Comparison of ENCODE assay signal across 26 mouse cellular contexts in genomic region chr14:121986028-121986427, GRCm38 (mm10). TPM values are rescaled to one million over a fixed set of nuclear protein-coding genes. Genes with fewer than 3 reads are reported as not detected.
A peak's percentile ranks its signal among the peaks of the same experiment; 100 is the strongest.
DNase-seq lines count a peak whose midpoint lies in the region; ATAC-seq lines count a peak whose summit lies in the region.
"Had no signal": no experiment of that assay in that cellular context is flagged by ENCODE, and none has a peak within 500 bp of the region (broad histone marks: within the 10 kb centered on the region; RNA-seq: fewer than 3 reads in every experiment).

No protein-coding gene starts in this region.

- no peaks in the 10 kb centered on the region; the same call in 1 of the 2 replicates for H3K79me2 ChIP-seq in macrophage (ENCODE audit: inconsistent target)

- WGBS in kidney, embryonic 15.5 days: 81% methylated on average over 6 of the region's 6 CpGs
- WGBS in kidney, embryonic 14.5 days: 81% methylated on average over 6 of the region's 6 CpGs
- whole genome bisulfite sequencing in liver, embryonic 11.5 days: 60% methylated on average over 6 of the region's 6 CpGs
- WGBS in liver, embryonic 12.5 days (ENCODE audit: insufficient replicate concordance): 56% methylated on average over 6 of the region's 6 CpGs
- WGBS in macrophage (ENCODE audit: missing documents): 70% methylated on average over 6 of the region's 6 CpGs

- DNase-seq in liver, embryonic 11.5 days (ENCODE audit: low spot score): peak; percentile 26
- no peak for DNase-seq in liver
- DNase-seq in natural killer cell, adult 2 months (ENCODE audit: low spot score in 2 of 2): no peak
- DNase-seq: cerebellum, adult 8-10 months; gastrocnemius, postnatal 10 days; heart, adult 18-20 months; heart, postnatal 4 days; retina, postnatal 1 day; thymus, postnatal 36 days had no signal

- peaks cover 50% of the 10 kb centered on the region for H3K4me1 ChIP-seq in kidney, embryonic 15.5 days
- H3K4me1 ChIP-seq in kidney, embryonic 14.5 days (ENCODE audit: control insufficient read depth, insufficient read depth, low read length): peaks cover 5% of the 10 kb centered on the region
- peaks cover 15% of the 10 kb centered on the region for H3K4me1 ChIP-seq in liver, embryonic 11.5 days (replicated peaks; ENCODE audit: control insufficient read depth, insufficient read depth, low read length)
- peaks cover 31% of the 10 kb centered on the region for H3K4me1 ChIP-seq in liver, embryonic 12.5 days
- H3K4me1 ChIP-seq: embryonic facial prominence, embryonic 12.5 days; limb, embryonic 15.5 days had no signal

- no peak overlapping the region for H3K4me3 ChIP-seq in kidney, embryonic 15.5 days (replicated peaks)
- H3K4me3 ChIP-seq in kidney, embryonic 14.5 days (ENCODE audit: low read length): no peak overlapping the region
- no peak overlapping the region for H3K4me3 ChIP-seq in liver, embryonic 11.5 days (ENCODE audit: low read depth, low read length)
- H3K4me3 ChIP-seq in liver, embryonic 12.5 days: no peak overlapping the region
- H3K4me3 ChIP-seq in macrophage (ENCODE audit: inconsistent target): no peak overlapping the region
- H3K4me3 ChIP-seq: embryonic facial prominence, embryonic 12.5 days; limb, embryonic 15.5 days had no signal

- no peak overlapping the region for H3K4me2 ChIP-seq in kidney, embryonic 15.5 days
- H3K4me2 ChIP-seq in kidney, embryonic 14.5 days (replicated peaks; ENCODE audit: low read depth, low read length): no peak overlapping the region
- no peak overlapping the region for H3K4me2 ChIP-seq in liver, embryonic 11.5 days
- H3K4me2 ChIP-seq in liver, embryonic 12.5 days: no peak overlapping the region
- H3K4me2 ChIP-seq: embryonic facial prominence, embryonic 12.5 days; limb, embryonic 15.5 days had no signal

- no peaks in the 10 kb centered on the region for H3K36me3 ChIP-seq in kidney, embryonic 15.5 days
- H3K36me3 ChIP-seq in kidney, embryonic 14.5 days (ENCODE audit: control insufficient read depth, insufficient read depth, low read length): no peaks in the 10 kb centered on the region; the same call in 1 of the 2 replicates
- H3K36me3 ChIP-seq in liver, embryonic 11.5 days (ENCODE audit: control insufficient read depth, insufficient read depth, low read length): no peaks in the 10 kb centered on the region
- H3K36me3 ChIP-seq in liver, embryonic 12.5 days: no peaks in the 10 kb centered on the region
- H3K36me3 ChIP-seq in macrophage (ENCODE audit: inconsistent target): no peaks in the 10 kb centered on the region
- H3K36me3 ChIP-seq: embryonic facial prominence, embryonic 12.5 days; limb, embryonic 15.5 days had no signal

- no peaks in the 10 kb centered on the region for H3K9me3 ChIP-seq in kidney, embryonic 15.5 days (replicated peaks)
- no peaks in the 10 kb centered on the region for H3K9me3 ChIP-seq in kidney, embryonic 14.5 days (ENCODE audit: control insufficient read depth, low read length)
- no peaks in the 10 kb centered on the region for H3K9me3 ChIP-seq in liver, embryonic 11.5 days (ENCODE audit: control insufficient read depth, low read length)
- H3K9me3 ChIP-seq in liver, embryonic 12.5 days (replicated peaks): no peaks in the 10 kb centered on the region
- H3K9me3 ChIP-seq: embryonic facial prominence, embryonic 12.5 days; limb, embryonic 15.5 days had no signal

- ATAC-seq in kidney, embryonic 15.5 days (replicated peaks; ENCODE audit: low FRiP score): no peak
- no peak for ATAC-seq in kidney, embryonic 14.5 days (ENCODE audit: low FRiP score, low TSS enrichment)
- ATAC-seq in liver, embryonic 11.5 days (replicated peaks; ENCODE audit: low FRiP score): no peak
- no peak for ATAC-seq in liver, embryonic 12.5 days
- ATAC-seq: forebrain, embryonic 14.5 days; hindbrain, embryonic 16.5 days; intestine, embryonic 16.5 days had no signal

- H3K27me3 ChIP-seq in kidney, embryonic 15.5 days: no peaks in the 10 kb centered on the region
- no peaks in the 10 kb centered on the region for H3K27me3 ChIP-seq in kidney, embryonic 14.5 days (ENCODE audit: control insufficient read depth, insufficient read depth, low read length)
- H3K27me3 ChIP-seq in liver, embryonic 11.5 days (replicated peaks; ENCODE audit: control insufficient read depth, insufficient read depth, low read length): no peaks in the 10 kb centered on the region
- no peaks in the 10 kb centered on the region for H3K27me3 ChIP-seq in liver, embryonic 12.5 days (replicated peaks)
- H3K27me3 ChIP-seq: embryonic facial prominence, embryonic 12.5 days; limb, embryonic 15.5 days had no signal

- 0 out of 2 replicates have a peak overlapping the region, but pooled peaks have one; percentile 52 for H3K27ac ChIP-seq in kidney, embryonic 15.5 days
- no peak overlapping the region for H3K27ac ChIP-seq in kidney, embryonic 14.5 days (ENCODE audit: low read depth, low read length)
- H3K27ac ChIP-seq in liver, embryonic 11.5 days (ENCODE audit: low read depth, low read length): no peak overlapping the region
- H3K27ac ChIP-seq in liver, embryonic 12.5 days: 0 out of 2 replicates have a peak overlapping the region, but pooled peaks have one; percentile 18
- peak overlapping the region; percentile 91 for H3K27ac ChIP-seq in macrophage
- H3K27ac ChIP-seq: embryonic facial prominence, embryonic 12.5 days; limb, embryonic 15.5 days had no signal

- H3K9ac ChIP-seq in kidney, embryonic 15.5 days: no peak overlapping the region
- no peak overlapping the region for H3K9ac ChIP-seq in kidney, embryonic 14.5 days (ENCODE audit: low read depth, low read length)
- H3K9ac ChIP-seq in liver, embryonic 11.5 days (ENCODE audit: low read depth, low read length): no peak overlapping the region
- H3K9ac ChIP-seq in liver, embryonic 12.5 days: no peak overlapping the region
- H3K9ac ChIP-seq: embryonic facial prominence, embryonic 12.5 days; limb, embryonic 15.5 days had no signal

RNA-seq across cellular contexts. Expression of gene Gpr183, which starts 21.0 kb away (rescaled TPM):
- 4.1 and 4.9 TPM in 2 replicates for polyA plus RNA-seq in kidney, embryonic 15.5 days (2015; fragmentation: Nextera tagmentation; extraction: Ambion mirVana)
- 3.9 and 4.0 TPM in 2 replicates for polyA plus RNA-seq in kidney, embryonic 14.5 days (2014; fragmentation: Nextera tagmentation; extraction: Ambion mirVana)
- 3.2 and 3.9 TPM in 2 replicates for polyA plus RNA-seq in liver, embryonic 11.5 days (2014; fragmentation: Nextera tagmentation; extraction: Ambion mirVana)
- 1.8 and 2.1 TPM in 2 replicates for polyA plus RNA-seq in liver, embryonic 12.5 days (2016; fragmentation: Nextera tagmentation; extraction: Ambion mirVana)
- total RNA-seq in macrophage (2018; cell fraction: chromatin; rRNA removed): 1 to 10 TPM in 13 of 26 experiments, under 1 TPM in 10, not detected in 3; 0.39 to 6.8 (median 1.9) TPM
- total RNA-seq in macrophage (2018; cell fraction: cytosol; rRNA removed): 10 to 100 TPM in 1 of 26 experiments, 1 to 10 TPM in 19, under 1 TPM in 6; 0.40 to 10.8 (median 3.0) TPM
- 10 to 100 TPM in 1 of 26 experiments, 1 to 10 TPM in 19, under 1 TPM in 6; 0.17 to 27.4 (median 2.0) TPM for total RNA-seq in macrophage (2018; cell fraction: nucleus; rRNA removed)
- 2.6 to 26.1 TPM (median 8.0 TPM) in 3 replicates for polyA plus RNA-seq in macrophage (2018)

RNA-seq across cellular contexts. Expression of gene Timm8a2, which starts 48.4 kb away (rescaled TPM):
- polyA plus RNA-seq in kidney, embryonic 15.5 days (2015; fragmentation: Nextera tagmentation; extraction: Ambion mirVana): not detected in 2 replicates
- polyA plus RNA-seq in kidney, embryonic 14.5 days (2014; fragmentation: Nextera tagmentation; extraction: Ambion mirVana): not detected in 2 replicates
- polyA plus RNA-seq in liver, embryonic 11.5 days (2014; fragmentation: Nextera tagmentation; extraction: Ambion mirVana): not detected in 2 replicates
- not detected in 2 replicates for polyA plus RNA-seq in liver, embryonic 12.5 days (2016; fragmentation: Nextera tagmentation; extraction: Ambion mirVana)
- total RNA-seq in macrophage (2018; cell fraction: chromatin; rRNA removed): 1 to 10 TPM in 2 of 26 experiments, under 1 TPM in 1, not detected in 23; 0.75 to 1.3 (median 1.1) TPM
- total RNA-seq in macrophage (2018; cell fraction: cytosol; rRNA removed): not detected
- total RNA-seq in macrophage (2018; cell fraction: nucleus; rRNA removed): 1 to 10 TPM in 3 of 26 experiments, under 1 TPM in 5, not detected in 18; 0.61 to 2.4 (median 0.92) TPM
- polyA plus RNA-seq in macrophage (2018): not detected in 3 replicates
- total RNA-seq: adrenal gland, adult 18-20 months; adrenal gland, postnatal 4 days; common myeloid progenitor, adult 5-6 weeks; gastrocnemius, postnatal 10 days; heart, adult 18-20 months; heart, postnatal 4 days; left cerebral cortex, adult 18-20 months; left cerebral cortex, postnatal 36 days; megakaryocyte-erythroid progenitor cell, adult 5-6 weeks had no signal
- polyA plus RNA-seq: embryonic facial prominence, embryonic 12.5 days; forebrain, embryonic 14.5 days; hindbrain, embryonic 16.5 days; intestine, embryonic 16.5 days; limb, embryonic 15.5 days; midbrain, postnatal 0 days; neural tube, embryonic 11.5 days had no signal

Comparison
In these comparisons a context has a peak if more than half of its experiments do, and no peak if none do; other contexts are left out.
1. H3K27ac ChIP-seq: peak in kidney, embryonic 15.5 days (single experiment), liver, embryonic 12.5 days (single experiment) and macrophage (single experiment); none in kidney, embryonic 14.5 days (single experiment) and liver, embryonic 11.5 days (single experiment).